Mouse (Mus musculus) kidney, adult 2 months (tissue): ENCODE data around the gene Bcap31. TPM values are rescaled to one million over a fixed set of nuclear protein-coding genes. Genes with fewer than 3 reads are reported as not detected.

Experiments used
- DNase-seq: peaks from one replicate; pipeline ENCODE4 v3.0.0; 2021
- H3K27ac ChIP-seq: fragments of 200-500 bp; 2 replicates; pipeline ENCODE4 v1.5.1; 2012; ENCODE audit warnings: low read depth, low read length, control low read depth, inconsistent platforms; ENCODE audit not compliant: insufficient read depth
- H3K27me3 ChIP-seq: fragments of 200-500 bp; replicated peaks from 2 replicates; pipeline ENCODE4 v1.6.1; 2012; ENCODE audit warnings: mild to moderate bottlenecking, moderate library complexity, low read length, inconsistent platforms; ENCODE audit not compliant: control insufficient read depth, insufficient read depth
- H3K36me3 ChIP-seq: fragments of 200-500 bp; 2 replicates; pipeline ENCODE4 v1.6.1; 2012; ENCODE audit warnings: mild to moderate bottlenecking, moderate library complexity, low read length, inconsistent platforms; ENCODE audit not compliant: control insufficient read depth, insufficient read depth
- H3K4me1 ChIP-seq: fragments of 200-500 bp; 2 replicates; pipeline ENCODE4 v1.6.1; 2011; ENCODE audit warnings: low read length; ENCODE audit not compliant: control insufficient read depth, insufficient read depth
- H3K4me3 ChIP-seq: fragments of 200-500 bp; 2 replicates; pipeline ENCODE4 v1.5.1; 2011; ENCODE audit warnings: mild to moderate bottlenecking, low read depth, low read length, control low read depth; ENCODE audit not compliant: insufficient read depth
- CTCF ChIP-seq: fragments of 200-500 bp; conservative IDR thresholded peaks from 2 replicates; pipeline ENCODE4 v1.5.1; 2011; ENCODE audit warnings: low read depth, mild to moderate bottlenecking, control low read depth, low read length, moderate library complexity, mixed read lengths; ENCODE audit not compliant: insufficient read depth, insufficient read length
- POLR2A ChIP-seq: fragments of 200-500 bp; IDR thresholded peaks from one replicate; pipeline ENCODE4 v1.6.1; 2011; ENCODE audit warnings: low read depth, low read length, control low read depth
- WGBS: fragments of 180-500 bp; shearing (Covaris S2); methylation state at CpG from one replicate; pipeline ENCODE4 v1.1.7; 2018; 5-methylcytosine and 5-hydroxymethylcytosine counted together
- polyA plus RNA-seq: library from polyadenylated mRNA; depleted of rRNA; stranded (reverse); fragments of >200 nt; gene quantifications from 2 replicates; pipeline ENCODE4 v1.2.3, GENCODE M21; 2012

The Bcap31 gene
- polyA plus RNA-seq, 1 experiment, result 111 TPM

GRCm38 (mm10) chrX:73715476-73716108 is 383 bp downstream of the Bcap31 start:
- 2% methylated on average over 20 of the region's 21 CpGs for whole genome bisulfite sequencing
- Histone ChIP-seq H3K27me3 (no peaks in the 10 kb centered on the region), H3K4me3 (peak overlapping the region; percentile 83), H3K27ac (peak overlapping the region; percentile 85), H3K36me3 (no peaks in the 10 kb centered on the region), H3K4me1 (peaks cover 4% of the 10 kb centered on the region; the same call in 1 of the 2 replicates)
- DNase-seq, result peak; percentile 60
- TF ChIP-seq CTCF, result no peak
- TF ChIP-seq POLR2A, result no peak

DNA sequence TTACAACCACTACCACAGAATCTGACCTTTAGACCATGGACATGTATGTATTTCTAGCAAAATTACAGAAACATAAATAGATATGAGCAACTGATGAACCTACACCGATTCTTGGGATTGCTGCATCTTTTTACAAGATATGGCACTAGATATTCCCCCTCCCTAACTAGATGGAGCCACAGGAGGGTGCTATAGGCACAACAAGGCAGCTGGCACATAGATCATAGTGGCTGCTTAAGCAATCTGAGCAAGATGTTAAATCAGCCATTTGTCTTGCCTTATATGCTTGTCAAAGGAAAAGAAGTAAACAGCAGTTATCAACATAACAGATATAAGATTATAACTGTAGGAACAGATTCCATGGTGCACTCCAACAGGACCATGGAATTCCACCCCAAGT is 15.5 kb downstream of the Bcap31 start:
- no peak for DNase-seq
- TF ChIP-seq POLR2A, result no peak
- TF ChIP-seq CTCF, result peak; percentile 26; the same call in 1 of the 2 replicates
- H3K4me1 ChIP-seq, result no peaks in the 10 kb centered on the region
- no peaks in the 10 kb centered on the region for H3K27me3 ChIP-seq
- no peaks in the 10 kb centered on the region for H3K36me3 ChIP-seq
- 68% methylated on average over 1 of the region's 1 CpGs for WGBS
- H3K27ac ChIP-seq, result no peak overlapping the region
- H3K4me3 ChIP-seq, result no peak overlapping the region

- DNase-seq, result peak; percentile 63
- TF ChIP-seq POLR2A, result no peak
- TF ChIP-seq CTCF, result peak; percentile 72
- Histone ChIP-seq H3K27me3 (no peaks in the 10 kb centered on the region), H3K4me1 (peaks cover 9% of the 10 kb centered on the region), H3K36me3 (no peaks in the 10 kb centered on the region; the same call in 1 of the 2 replicates), H3K4me3 (no peak overlapping the region), H3K27ac (no peak overlapping the region)
- 47% methylated on average over 5 of the region's 5 CpGs for WGBS
Measured at GRCm38 (mm10) chrX:73690917-73691629, 24.9 kb downstream of the Bcap31 start.

DNA sequence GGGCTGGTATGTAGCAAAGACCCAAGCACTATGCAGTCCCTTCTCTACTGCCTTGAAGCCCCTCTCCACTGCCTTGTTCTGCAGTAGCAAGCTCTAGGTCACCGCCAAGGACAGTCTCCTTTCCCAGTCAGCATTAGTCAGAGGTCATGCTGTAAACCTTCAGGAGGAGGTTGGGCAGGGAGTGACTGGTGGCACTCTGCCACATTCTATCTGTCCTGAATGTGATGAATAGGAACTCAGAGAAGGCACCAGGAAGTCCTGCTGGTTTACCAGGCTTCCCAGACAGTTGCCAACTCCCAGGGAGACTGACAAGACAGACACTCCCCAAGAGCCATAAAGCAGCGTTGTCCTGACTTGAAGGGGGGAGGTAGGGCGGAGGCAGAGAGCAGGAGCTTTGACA is 30.3 kb downstream of the Bcap31 start:
- H3K36me3 ChIP-seq, result no peaks in the 10 kb centered on the region; the same call in none of the 2 replicates
- H3K4me3 ChIP-seq, result no peak overlapping the region
- peak overlapping the region; percentile 99 for H3K27ac ChIP-seq
- DNase-seq, result peak; percentile 83
- no peak for TF ChIP-seq CTCF
- TF ChIP-seq POLR2A, result no peak
- 25% methylated on average over 3 of the region's 3 CpGs for WGBS
- H3K4me1 ChIP-seq, result peaks cover 20% of the 10 kb centered on the region
- no peaks in the 10 kb centered on the region for H3K27me3 ChIP-seq

DNA sequence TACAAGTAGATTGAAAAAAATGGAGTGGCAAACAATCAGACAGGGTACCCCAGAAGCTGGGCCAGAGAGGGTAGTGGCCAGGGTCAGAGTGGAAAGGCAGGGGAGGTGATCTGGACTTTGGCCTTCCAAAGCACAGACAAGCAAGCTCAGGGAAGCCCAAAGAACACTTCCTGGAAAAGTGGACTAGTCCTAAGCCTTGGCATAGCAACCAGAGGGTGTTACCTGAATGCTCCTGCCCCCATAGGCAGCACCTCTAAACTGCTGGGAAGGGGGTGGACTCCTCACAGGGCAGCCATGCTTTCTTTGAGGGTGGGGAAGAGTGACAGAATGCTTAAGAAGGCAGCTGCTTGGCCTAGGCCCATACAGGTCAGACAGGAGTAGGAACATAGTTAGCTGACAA is 31.0 kb downstream of the Bcap31 start:
- Histone ChIP-seq H3K36me3 (no peaks in the 10 kb centered on the region; the same call in none of the 2 replicates), H3K27me3 (no peaks in the 10 kb centered on the region), H3K27ac (peak overlapping the region; percentile 99), H3K4me1 (peaks cover 20% of the 10 kb centered on the region), H3K4me3 (no peak overlapping the region)
- no peak for TF ChIP-seq POLR2A
- TF ChIP-seq CTCF, result no peak
- DNase-seq, result peak; percentile 76

GRCm38 (mm10) chrX:73684156-73684555 is 31.8 kb downstream of the Bcap31 start:
- Histone ChIP-seq H3K27ac (no peak overlapping the region), H3K4me1 (peaks cover 20% of the 10 kb centered on the region), H3K4me3 (no peak overlapping the region), H3K36me3 (no peaks in the 10 kb centered on the region; the same call in none of the 2 replicates), H3K27me3 (no peaks in the 10 kb centered on the region)
- DNase-seq, result no peak
- TF ChIP-seq CTCF (no peak), POLR2A (no peak)
- WGBS, result 97% methylated on average over 2 of the region's 2 CpGs

DNA sequence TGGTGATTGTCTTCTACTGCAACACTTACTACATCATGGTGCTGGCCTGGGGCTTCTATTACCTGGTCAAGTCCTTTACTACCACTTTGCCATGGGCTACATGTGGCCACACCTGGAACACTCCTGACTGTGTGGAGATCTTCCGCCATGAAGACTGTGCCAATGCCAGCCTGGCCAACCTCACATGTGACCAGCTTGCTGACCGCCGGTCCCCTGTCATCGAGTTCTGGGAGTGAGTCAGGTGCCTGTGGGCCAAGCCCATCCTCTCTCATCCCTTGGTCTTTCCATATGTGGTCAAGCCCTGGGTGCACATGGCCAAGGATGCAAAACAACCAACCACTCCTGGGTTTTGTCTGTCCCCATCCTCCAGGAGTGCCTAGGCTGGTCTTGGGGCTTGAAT is 39.3 kb downstream of the Bcap31 start:
- H3K27ac ChIP-seq, result no peak overlapping the region
- H3K4me1 ChIP-seq, result peaks cover 8% of the 10 kb centered on the region; the same call in 1 of the 2 replicates
- no peak for DNase-seq
- H3K27me3 ChIP-seq, result no peaks in the 10 kb centered on the region
- 76% methylated on average over 4 of the region's 4 CpGs for WGBS
- H3K36me3 ChIP-seq, result no peaks in the 10 kb centered on the region; the same call in 1 of the 2 replicates
- TF ChIP-seq POLR2A (no peak), CTCF (no peak)
- H3K4me3 ChIP-seq, result no peak overlapping the region
